16 mouse cellular contexts compared by ENCODE assay signal in the genomic region with DNA sequence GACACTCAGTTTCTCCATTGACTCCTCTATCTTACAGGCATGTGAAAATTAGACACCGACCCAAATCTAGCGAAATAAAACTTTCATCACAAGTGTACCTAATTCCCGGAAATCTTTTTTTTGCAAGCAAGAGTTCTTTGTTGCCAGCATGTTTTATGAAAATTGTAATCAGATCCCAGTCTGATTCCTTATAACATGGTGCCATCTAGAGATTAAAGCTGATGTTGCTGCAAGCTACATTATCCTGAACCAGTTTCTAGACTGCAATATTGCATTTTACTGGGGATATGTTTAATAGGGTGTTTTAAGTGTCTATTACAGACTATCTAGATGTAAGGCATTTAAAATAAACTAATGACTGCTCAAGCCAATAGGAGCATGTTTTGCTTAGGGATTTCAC.
DNase-seq lines count a peak whose midpoint lies in the region; ATAC-seq and TF ChIP-seq lines count a peak whose summit lies in the region.
"Had no signal": no experiment of that assay in that cellular context is flagged by ENCODE, and none has a peak within 500 bp of the region (broad histone marks: within the 10 kb centered on the region; RNA-seq: fewer than 3 reads in every experiment).

No protein-coding gene starts in this region.

- no peaks in the 10 kb centered on the region for H3K9me3 ChIP-seq in heart, postnatal 0 days (replicated peaks; ENCODE audit: control insufficient read depth, low read length)
- no peaks in the 10 kb centered on the region for H3K9me3 ChIP-seq in limb, embryonic 14.5 days (ENCODE audit: control insufficient read depth, low read length)
- H3K9me3 ChIP-seq in limb, embryonic 10.5 days (replicated peaks): no peaks in the 10 kb centered on the region
- H3K9me3 ChIP-seq: limb, embryonic 13.5 days; midbrain, embryonic 15.5 days; neural tube, embryonic 12.5 days had no signal

- H3K27ac ChIP-seq in heart, postnatal 0 days (ENCODE audit: low read depth): no peak overlapping the region
- H3K27ac ChIP-seq in limb, embryonic 14.5 days (replicated peaks; ENCODE audit: low read depth, low read length): no peak overlapping the region
- no peak overlapping the region for H3K27ac ChIP-seq in limb, embryonic 10.5 days
- H3K27ac ChIP-seq: limb, embryonic 13.5 days; midbrain, embryonic 15.5 days; neural tube, embryonic 12.5 days had no signal

- intact Hi-C loops in heart, postnatal 25 days (cut with DNase I): loop anchor here (2.0 kb wide), 1 partner anchor 126 kb away; no protein-coding TSS in a partner anchor

- no peak overlapping the region for H3K4me2 ChIP-seq in heart, postnatal 0 days (ENCODE audit: low read depth, low read length)
- H3K4me2 ChIP-seq in limb, embryonic 14.5 days (replicated peaks; ENCODE audit: low read depth, low read length, severe bottlenecking): no peak overlapping the region
- H3K4me2 ChIP-seq: limb, embryonic 13.5 days; midbrain, embryonic 15.5 days; neural tube, embryonic 12.5 days had no signal

- no peak overlapping the region for H3K4me3 ChIP-seq in heart, postnatal 0 days (ENCODE audit: low read depth, low read length)
- H3K4me3 ChIP-seq in limb, embryonic 14.5 days (replicated peaks; ENCODE audit: low read length): no peak overlapping the region
- H3K4me3 ChIP-seq in limb, embryonic 10.5 days: no peak overlapping the region
- H3K4me3 ChIP-seq: limb, embryonic 13.5 days; midbrain, embryonic 15.5 days; neural tube, embryonic 12.5 days had no signal

- TF ChIP-seq POLR2A in limb, embryonic 14.5 days (IDR thresholded peaks at IDR 0.05; ENCODE audit: borderline replicate concordance, extremely low read depth, insufficient read depth, insufficient read length): no peak

- no peak for ATAC-seq in heart, postnatal 0 days (ENCODE audit: insufficient read depth, low read depth)
- ATAC-seq in limb, embryonic 14.5 days (ENCODE audit: low FRiP score, low read depth): no peak
- ATAC-seq: midbrain, embryonic 15.5 days had no signal

- no peaks in the 10 kb centered on the region for H3K4me1 ChIP-seq in heart, postnatal 0 days (ENCODE audit: control insufficient read depth, insufficient read depth)
- no peaks in the 10 kb centered on the region for H3K4me1 ChIP-seq in limb, embryonic 14.5 days (ENCODE audit: control insufficient read depth, insufficient read depth, low read length)
- H3K4me1 ChIP-seq in limb, embryonic 10.5 days: 0 out of 2 replicates have a peak, but pooled peaks cover 3% of the 10 kb centered on the region
- H3K4me1 ChIP-seq: limb, embryonic 13.5 days; midbrain, embryonic 15.5 days; neural tube, embryonic 12.5 days had no signal

- no peaks in the 10 kb centered on the region for H3K36me3 ChIP-seq in heart, postnatal 0 days (replicated peaks; ENCODE audit: control insufficient read depth, insufficient read depth, low read length)
- no peaks in the 10 kb centered on the region for H3K36me3 ChIP-seq in limb, embryonic 14.5 days (ENCODE audit: control insufficient read depth, insufficient read depth, low read length)
- H3K36me3 ChIP-seq in limb, embryonic 10.5 days: no peaks in the 10 kb centered on the region
- H3K36me3 ChIP-seq: limb, embryonic 13.5 days; midbrain, embryonic 15.5 days; neural tube, embryonic 12.5 days had no signal

- whole genome bisulfite sequencing in heart, postnatal 0 days: 71% methylated on average over 3 of the region's 3 CpGs
- 72% methylated on average over 3 of the region's 3 CpGs for WGBS in limb, embryonic 14.5 days
- 84% methylated on average over 3 of the region's 3 CpGs for WGBS in limb, embryonic 10.5 days

- TF ChIP-seq EP300 in heart, postnatal 0 days (IDR thresholded peaks at IDR 0.05; ENCODE audit: low read depth): no peak

- DNase-seq in heart, postnatal 0 days (ENCODE audit: low spot score): no peak
- DNase-seq in heart, postnatal 25 days (ENCODE audit: low spot score): no peak
- peak; percentile 9 for DNase-seq in limb, embryonic 14.5 days (ENCODE audit: low spot score)
- DNase-seq in limb, embryonic 10.5 days (ENCODE audit: low spot score): no peak
- peak; percentile 34 for DNase-seq in brain, embryonic 18.5 days (ENCODE audit: low read depth, low spot score)
- DNase-seq in fibroblast of lung, adult 2 months (ENCODE audit: low read depth): peak; percentile 1
- no peak for DNase-seq in heart, postnatal 4 days
- DNase-seq: adrenal gland, postnatal 10 days; cerebellum, adult 11 months; kidney, adult 9 months; lung, postnatal 10 days; right cerebral cortex, adult 18-20 months; thymus, adult 2 months had no signal

- H3K27me3 ChIP-seq in heart, postnatal 0 days (ENCODE audit: control insufficient read depth, insufficient read depth, low read length): no peaks in the 10 kb centered on the region
- H3K27me3 ChIP-seq in limb, embryonic 14.5 days (ENCODE audit: control insufficient read depth, insufficient read depth, low read length): no peaks in the 10 kb centered on the region
- H3K27me3 ChIP-seq in limb, embryonic 10.5 days (ENCODE audit: low read depth, poor library complexity, severe bottlenecking): no peaks in the 10 kb centered on the region
- H3K27me3 ChIP-seq: limb, embryonic 13.5 days; midbrain, embryonic 15.5 days; neural tube, embryonic 12.5 days had no signal

- TF ChIP-seq CTCF in heart, postnatal 0 days (IDR thresholded peaks at IDR 0.05; ENCODE audit: low read depth): peak; percentile 17; the same call in 1 of the 2 replicates

- no peak overlapping the region for H3K9ac ChIP-seq in heart, postnatal 0 days (replicated peaks; ENCODE audit: low read depth, low read length)
- H3K9ac ChIP-seq in limb, embryonic 14.5 days (ENCODE audit: low read depth, low read length, severe bottlenecking): no peak overlapping the region
- H3K9ac ChIP-seq: limb, embryonic 13.5 days; midbrain, embryonic 15.5 days; neural tube, embryonic 12.5 days had no signal

Comparison
In these comparisons a context has a peak if more than half of its experiments do, and no peak if none do; other contexts are left out.
1. DNase-seq: peak in limb, embryonic 14.5 days (single experiment), brain, embryonic 18.5 days (single experiment) and fibroblast of lung, adult 2 months (single experiment); none in heart, postnatal 0 days (single experiment), heart, postnatal 25 days (single experiment), limb, embryonic 10.5 days (single experiment) and heart, postnatal 4 days (single experiment).